Mouse (Mus musculus) C2C12 (cell line): ENCODE results near the gene Gm7298.

Experiments used
- CEBPB ChIP-seq: IDR thresholded peaks from one replicate; pipeline ENCODE4 v1.6.1; 2011; ENCODE audit warnings: low read depth, mild to moderate bottlenecking, control low read depth, moderate library complexity
- CTCF ChIP-seq: IDR thresholded peaks from one replicate; pipeline ENCODE4 v1.5.1; 2011; ENCODE audit not compliant: control insufficient read depth, insufficient read depth, insufficient read length

DNA sequence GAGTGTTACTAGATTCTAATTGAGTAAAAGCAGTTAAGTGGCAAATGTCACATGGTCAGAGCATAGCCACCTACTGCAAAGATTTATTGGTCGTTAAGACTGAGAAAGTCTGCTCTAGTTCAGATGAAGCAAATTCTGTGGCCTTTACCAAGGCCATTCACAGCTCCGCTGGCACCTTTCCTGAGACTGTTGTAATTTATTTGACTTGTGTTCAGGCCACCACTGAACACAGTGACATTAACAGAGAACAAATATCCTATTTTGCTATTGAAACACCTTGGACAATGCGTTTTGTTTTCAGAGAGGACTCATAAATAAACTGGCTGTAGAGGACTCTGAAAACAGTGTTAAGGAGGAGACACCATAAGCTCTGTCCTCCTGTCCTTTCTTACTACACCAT lies at the start of gene Gm7298:
- TF ChIP-seq CEBPB = no peak
- TF ChIP-seq CTCF = no peak
